Mouse (Mus musculus) MEL (cell line): ENCODE measurements around the gene Zfp827. TPM values are rescaled to one million over a fixed set of nuclear protein-coding genes. Genes with fewer than 3 reads are reported as not detected.

Experiments
- DNase-seq: peaks from one replicate; pipeline ENCODE4 v3.0.0; 2011; ENCODE audit warnings: low read depth, low spot score
- H3K27ac ChIP-seq: 2 replicates; pipeline ENCODE4 v1.5.1; 2012; ENCODE audit warnings: low read depth, mild to moderate bottlenecking, control low read depth, low read length, moderate library complexity; ENCODE audit not compliant: control insufficient read depth
- H3K27me3 ChIP-seq, 2 experiments: fragments of 150-350 bp in 1 of 2; sonication (generic) in 1 of 2; 2 replicates each; pipeline ENCODE4 v1.6.1; 2012; ENCODE audit warnings: low read length in 2 of 2, mild to moderate bottlenecking in 2 of 2, improper control_type of control experiment in 1 of 2, moderate library complexity in 1 of 2; ENCODE audit not compliant: insufficient read depth in 2 of 2, control insufficient read depth in 1 of 2
- H3K36me3 ChIP-seq, 2 experiments: 2 replicates each; pipeline ENCODE4 v1.6.1; 2012 to 2014; ENCODE audit warnings: low read length in 2 of 2, improper control_type of control experiment in 1 of 2, inconsistent platforms in 1 of 2, mild to moderate bottlenecking in 1 of 2; ENCODE audit not compliant: insufficient read depth in 2 of 2, control insufficient read depth in 1 of 2
- H3K4me1 ChIP-seq, 2 experiments: fragments of 150-350 bp in 1 of 2; sonication (generic) in 1 of 2; 2 replicates each; pipeline ENCODE4 v1.6.1; 2012; ENCODE audit warnings: low read length in 2 of 2, improper control_type of control experiment in 1 of 2, mild to moderate bottlenecking in 1 of 2; ENCODE audit not compliant: insufficient read depth in 2 of 2, control insufficient read depth in 1 of 2
- H3K4me3 ChIP-seq, 2 experiments: fragments of 150-350 bp in 1 of 2; sonication (generic) in 1 of 2; 2 replicates each; pipeline ENCODE4 v1.5.1; 2012; ENCODE audit warnings: low read depth in 2 of 2, low read length in 2 of 2, mild to moderate bottlenecking in 2 of 2, moderate library complexity in 2 of 2, control low read depth in 1 of 2, improper control_type of control experiment in 1 of 2; ENCODE audit not compliant: control insufficient read depth in 1 of 2, insufficient read depth in 1 of 2
- H3K79me2 ChIP-seq: 2 replicates; pipeline ENCODE4 v1.6.1; 2012; ENCODE audit warnings: mild to moderate bottlenecking, low read length, moderate library complexity; ENCODE audit not compliant: control insufficient read depth, poor library complexity, insufficient read depth
- H3K9ac ChIP-seq: 2 replicates; pipeline ENCODE4 v1.6.1; 2012; ENCODE audit warnings: low read depth, mild to moderate bottlenecking, control low read depth, low read length, moderate library complexity; ENCODE audit not compliant: control insufficient read depth, poor library complexity, severe bottlenecking
- H3K9me3 ChIP-seq: fragments of 150-350 bp; sonication (generic); replicated peaks from 2 replicates; pipeline ENCODE4 v1.6.1; 2012; ENCODE audit warnings: mild to moderate bottlenecking, low read length, improper control_type of control experiment, moderate library complexity; ENCODE audit not compliant: insufficient read depth
- CHD2 ChIP-seq: IDR thresholded peaks from 2 replicates; pipeline ENCODE4 v1.6.1; 2011; ENCODE audit warnings: low read length, improper control_type of control experiment
- CTCF ChIP-seq, 3 experiments: IDR thresholded peaks in 2 of 3; conservative IDR thresholded peaks in 1 of 3; 2 replicates each; pipeline ENCODE4 v1.5.1; 2011 to 2012; ENCODE audit warnings: low read length in 3 of 3, low read depth in 2 of 3, mild to moderate bottlenecking in 2 of 3, improper control_type of control experiment in 1 of 3, inconsistent platforms in 1 of 3, mixed read lengths in 1 of 3, moderate library complexity in 1 of 3; ENCODE audit not compliant: control insufficient read depth in 1 of 3, insufficient read depth in 1 of 3, poor library complexity in 1 of 3, severe bottlenecking in 1 of 3
- ELF1 ChIP-seq: IDR thresholded peaks from 2 replicates; pipeline ENCODE4 v1.6.1; 2014; ENCODE audit warnings: low read depth, mild to moderate bottlenecking, inconsistent platforms, low read length, improper control_type of control experiment, moderate library complexity
- EP300 ChIP-seq, 2 experiments: IDR thresholded peaks; 2 replicates each; pipeline ENCODE4 v1.6.1; 2011; ENCODE audit warnings: improper control_type of control experiment in 2 of 2, low read length in 2 of 2, low read depth in 1 of 2, mild to moderate bottlenecking in 1 of 2
- ETS1 ChIP-seq: IDR thresholded peaks from 2 replicates; pipeline ENCODE4 v1.6.1; 2012; ENCODE audit warnings: low read depth, mild to moderate bottlenecking, inconsistent platforms, low read length, improper control_type of control experiment, moderate library complexity
- JUND ChIP-seq: IDR thresholded peaks from 2 replicates; pipeline ENCODE4 v1.6.1; 2011; ENCODE audit warnings: low read depth, mild to moderate bottlenecking, improper control_type of control experiment, low read length
- MAFK ChIP-seq: IDR thresholded peaks from 2 replicates; pipeline ENCODE4 v1.6.1; 2011; ENCODE audit warnings: low read depth, mild to moderate bottlenecking, low read length, improper control_type of control experiment, borderline replicate concordance
- MAX ChIP-seq: IDR thresholded peaks from 2 replicates; pipeline ENCODE4 v1.6.1; 2011; ENCODE audit warnings: low read length, improper control_type of control experiment
- POLR2A ChIP-seq, 2 experiments: IDR thresholded peaks; 2 replicates each; pipeline ENCODE4 v1.6.1; 2011 to 2012; ENCODE audit warnings: low read length in 2 of 2, mild to moderate bottlenecking in 2 of 2, control low read depth in 1 of 2, improper control_type of control experiment in 1 of 2, low read depth in 1 of 2, moderate library complexity in 1 of 2; ENCODE audit not compliant: control insufficient read depth in 1 of 2, insufficient read depth in 1 of 2, poor library complexity in 1 of 2
- POLR2AphosphoS2 ChIP-seq: IDR thresholded peaks from 2 replicates; pipeline ENCODE4 v1.6.1; 2011; ENCODE audit warnings: low read length, improper control_type of control experiment
- SIN3A ChIP-seq: IDR thresholded peaks from 2 replicates; pipeline ENCODE4 v1.6.1; 2012; ENCODE audit warnings: low read length, improper control_type of control experiment, inconsistent platforms
- SMC3 ChIP-seq: IDR thresholded peaks from 2 replicates; pipeline ENCODE4 v1.6.1; 2011; ENCODE audit warnings: low read depth, low read length, improper control_type of control experiment
- TAL1 ChIP-seq: IDR thresholded peaks from 2 replicates; pipeline ENCODE4 v1.6.1; 2012; ENCODE audit warnings: mild to moderate bottlenecking, inconsistent platforms, low read length, moderate library complexity, mixed read lengths
- UBTF ChIP-seq: IDR thresholded peaks from 2 replicates; pipeline ENCODE4 v1.6.1; 2012; ENCODE audit warnings: low read depth, mild to moderate bottlenecking, inconsistent platforms, low read length, improper control_type of control experiment, moderate library complexity, borderline replicate concordance; ENCODE audit not compliant: insufficient read depth
- USF1 ChIP-seq: IDR thresholded peaks from 2 replicates; pipeline ENCODE4 v1.6.1; 2014; ENCODE audit warnings: low read depth, mild to moderate bottlenecking, inconsistent platforms, low read length, improper control_type of control experiment, moderate library complexity
- ZKSCAN1 ChIP-seq: IDR thresholded peaks from 2 replicates; pipeline ENCODE4 v1.6.1; 2012; ENCODE audit warnings: low read depth, mild to moderate bottlenecking, inconsistent platforms, low read length, improper control_type of control experiment, moderate library complexity
- polyA plus RNA-seq, 2 experiments: library from polyadenylated mRNA; stranded (reverse) in 1 of 2; unstranded in 1 of 2; fragments of >175 nt in 1 of 2; fragments of >200 nt in 1 of 2; gene quantifications; 2 replicates each; pipeline versions ENCODE4 v1.2.1 to v1.2.4; 2012; ENCODE audit warnings: low replicate concordance in 2 of 2, low read depth in 1 of 2; ENCODE audit not compliant: insufficient read length in 2 of 2, insufficient read depth in 1 of 2, missing spikeins in 1 of 2
- total RNA-seq: library from RNA; depleted of rRNA; stranded (reverse); fragments of 300-350 nt; gene quantifications from 2 replicates; pipeline ENCODE4 v1.2.3, GENCODE M21; 2012

The Zfp827 gene
- total and polyA plus RNA-seq, 3 experiments: not detected

- no peaks in the 10 kb centered on the region for H3K79me2 ChIP-seq
- H3K4me3 ChIP-seq: no peak overlapping the region
- H3K27me3 ChIP-seq: no peaks in the 10 kb centered on the region
- TF ChIP-seq USF1 (no peak), MAX (no peak), MAFK (no peak), SMC3 (no peak), JUND (no peak), SIN3A (no peak), UBTF (no peak), ETS1 (no peak), EP300 (IDR thresholded peaks at IDR 0.05; ENCODE audit: low read depth in 1 of 2, low read length in 2 of 2) (no peak), CTCF (IDR thresholded peaks at IDR 0.05 in 2 of 3, conservative IDR thresholded peaks at IDR 0.05 in 1 of 3; ENCODE audit: control insufficient read depth in 1 of 3, insufficient read depth in 1 of 3, low read depth in 2 of 3, low read length in 3 of 3, poor library complexity in 1 of 3, severe bottlenecking in 1 of 3) (no peak), TAL1 (no peak), CHD2 (no peak), POLR2AphosphoS2 (no peak)
- no peak overlapping the region for H3K27ac ChIP-seq
- H3K36me3 ChIP-seq: no peaks in the 10 kb centered on the region
- H3K9ac ChIP-seq: no peak overlapping the region
- no peaks in the 10 kb centered on the region for H3K9me3 ChIP-seq
- no peak for DNase-seq
- H3K4me1 ChIP-seq: no peaks in the 10 kb centered on the region
Measured at GRCm38 (mm10) chr8:79102707-79103106, 74.5 kb downstream of the Zfp827 start.

DNA sequence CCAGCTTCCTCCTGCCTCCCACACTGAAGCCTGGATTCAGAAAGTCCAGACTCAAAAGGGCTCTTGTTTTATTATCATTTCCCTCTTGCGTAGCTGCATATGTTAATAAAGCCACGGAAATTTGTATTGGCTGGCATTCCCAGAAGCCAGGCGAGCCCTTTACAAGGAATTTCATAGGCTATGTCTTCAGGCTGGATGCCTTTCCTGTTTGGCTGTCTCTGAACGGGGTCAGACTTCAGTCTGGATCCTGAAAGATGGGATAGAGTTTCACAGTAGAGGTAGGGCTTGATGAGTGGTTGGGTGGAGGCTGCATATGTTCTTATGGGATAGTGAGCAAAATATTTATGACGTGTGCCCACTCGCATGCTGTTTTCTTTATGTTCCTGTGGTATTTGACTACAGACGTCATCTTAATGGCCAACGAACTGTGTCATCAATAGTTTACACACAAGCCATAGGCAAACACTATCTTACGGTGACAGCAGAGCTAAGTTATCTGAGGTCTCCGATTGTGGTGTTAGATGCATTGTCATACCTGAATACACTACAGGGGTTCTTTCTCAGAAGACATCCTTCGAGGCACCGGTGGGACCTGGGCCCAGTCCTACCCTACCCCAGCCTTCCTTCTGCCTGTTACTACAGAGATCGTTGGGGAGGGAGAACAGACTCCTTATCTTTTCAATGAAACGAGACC is 75.1 kb downstream of the Zfp827 start:
- TF ChIP-seq USF1 (no peak), JUND (no peak), MAFK (no peak), ELF1 (no peak), ZKSCAN1 (no peak), UBTF (no peak), POLR2A (IDR thresholded peaks at IDR 0.05; ENCODE audit: control insufficient read depth in 1 of 2, insufficient read depth in 1 of 2, low read depth in 1 of 2, low read length in 2 of 2, poor library complexity in 1 of 2) (no peak), CHD2 (no peak), MAX (no peak)
- Histone ChIP-seq H3K27me3 (no peaks in the 10 kb centered on the region), H3K79me2 (no peaks in the 10 kb centered on the region), H3K9me3 (no peaks in the 10 kb centered on the region), H3K4me3 (no peak overlapping the region), H3K27ac (no peak overlapping the region), H3K36me3 (no peaks in the 10 kb centered on the region), H3K9ac (no peak overlapping the region), H3K4me1 (no peaks in the 10 kb centered on the region)
- no peak for DNase-seq
